Mouse (Mus musculus) heart, embryonic 11.5 days (tissue): ENCODE data around the gene Tesk2. TPM values are rescaled to one million over a fixed set of nuclear protein-coding genes. Genes with fewer than 3 reads are reported as not detected.
"Not testable (repeated sequence)": the region's sequence is repeated elsewhere in the genome, so short reads cannot be mapped to it uniquely, and the experiment has no call there.

Experiments
- ATAC-seq: fragments of 200-750 bp; cut with Nextera tagmentation; replicated peaks from 2 replicates; pipeline ENCODE4 v1.8.0; 2017; ENCODE audit warnings: moderate library complexity; ENCODE audit not compliant: insufficient number of reproducible peaks, low FRiP score, low TSS enrichment
- H3K27ac ChIP-seq: fragments of 300-500 bp; sonication (generic); 2 replicates; pipeline ENCODE4 v1.5.1; 2014; ENCODE audit warnings: mild to moderate bottlenecking, low read depth, low read length
- H3K27me3 ChIP-seq: fragments of 300-500 bp; sonication (generic); 2 replicates; pipeline ENCODE4 v1.6.1; 2014; ENCODE audit warnings: mild to moderate bottlenecking, low read length, mixed read lengths; ENCODE audit not compliant: control insufficient read depth, insufficient read depth
- H3K36me3 ChIP-seq: fragments of 300-500 bp; sonication (generic); 2 replicates; pipeline ENCODE4 v1.6.1; 2014; ENCODE audit warnings: mild to moderate bottlenecking, low read length, moderate library complexity, mixed read lengths; ENCODE audit not compliant: control insufficient read depth, insufficient read depth
- H3K4me1 ChIP-seq: fragments of 300-500 bp; sonication (generic); 2 replicates; pipeline ENCODE4 v1.6.1; 2014; ENCODE audit warnings: low read length; ENCODE audit not compliant: control insufficient read depth, insufficient read depth
- H3K4me2 ChIP-seq: fragments of 300-500 bp; sonication (generic); 2 replicates; pipeline ENCODE4 v1.6.1; 2014; ENCODE audit warnings: mild to moderate bottlenecking, moderate library complexity
- H3K4me3 ChIP-seq: fragments of 300-500 bp; sonication (generic); 2 replicates; pipeline ENCODE4 v1.5.1; 2014; ENCODE audit warnings: low read depth, low read length
- H3K9ac ChIP-seq: fragments of 300-500 bp; sonication (generic); 2 replicates; pipeline ENCODE4 v1.6.1; 2014; ENCODE audit warnings: mild to moderate bottlenecking, low read depth, low read length, moderate library complexity
- H3K9me3 ChIP-seq: fragments of 300-500 bp; sonication (generic); replicated peaks from 2 replicates; pipeline ENCODE4 v1.6.1; 2016; ENCODE audit warnings: low read length; ENCODE audit not compliant: control insufficient read depth
- WGBS: fragments of 180-500 bp; shearing (Covaris S2); extraction: QIAGEN DNeasy Blood & Tissue Kit; methylation state at CpG from one replicate; pipeline ENCODE4 v1.1.7; 2014; ENCODE audit not compliant: insufficient replicate concordance; 5-methylcytosine and 5-hydroxymethylcytosine counted together
- polyA plus RNA-seq: library from polyadenylated mRNA; unstranded; fragments of >200 nt; fragmentation: Nextera tagmentation; extraction: Ambion mirVana; gene quantifications from 2 replicates; pipeline ENCODE4 v1.2.1, GENCODE M21; 2014

Gene Tesk2
- polyA plus RNA-seq, result 3.2 and 4.6 TPM in 2 replicates

DNA sequence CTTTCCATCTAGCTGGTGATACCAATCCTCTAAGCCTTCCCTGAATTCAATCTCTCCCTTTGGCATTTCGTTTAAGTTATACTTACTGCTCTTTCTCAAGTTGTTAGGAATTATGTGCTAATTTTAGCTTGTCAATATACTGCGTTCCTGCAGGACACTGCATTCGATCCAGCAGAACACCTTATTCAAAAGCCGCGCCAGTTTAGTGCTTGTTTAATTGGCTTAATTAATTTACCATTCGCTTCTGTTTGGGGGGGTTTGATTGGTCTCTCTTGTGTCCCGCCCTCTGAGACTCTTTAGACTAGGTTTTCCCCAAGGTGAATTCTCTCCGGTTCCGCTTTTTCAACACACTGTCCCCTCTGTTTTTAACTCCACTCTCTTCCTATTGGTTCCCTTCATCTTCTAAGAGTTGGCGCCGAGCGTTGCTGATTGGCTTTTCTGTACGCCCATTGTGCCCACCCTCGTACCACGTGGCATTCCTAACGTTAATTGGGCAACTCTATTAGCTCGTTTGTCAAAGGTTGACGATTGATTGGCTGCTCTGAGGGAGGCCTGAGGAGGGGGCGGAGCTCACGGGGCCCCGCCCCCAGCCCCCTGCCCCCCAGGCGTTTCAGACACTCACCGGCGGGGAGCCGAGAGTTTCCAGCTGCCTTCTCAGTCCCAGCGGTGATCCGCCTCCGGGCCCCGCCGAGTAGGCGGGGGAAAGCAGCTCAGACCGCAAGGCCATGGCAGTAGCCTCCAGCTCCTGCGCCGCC lies at the start of gene Tesk2:
Gene Tesk2 (plus strand): TSS at position 606 of the 755 bp plus-strand sequence.
- Histone ChIP-seq H3K9ac (peak within 1 kb of the TSS; percentile 79), H3K27me3 (no peaks in the 10 kb centered on the region), H3K36me3 (no peaks in the 10 kb centered on the region), H3K4me3 (peak within 1 kb of the TSS; percentile 77), H3K9me3 (no peaks in the 10 kb centered on the region), H3K4me1 (peaks cover 5% of the 10 kb centered on the region; the same call in 1 of the 2 replicates), H3K27ac (peak within 1 kb of the TSS; percentile 72; the same call in 1 of the 2 replicates), H3K4me2 (peak within 1 kb of the TSS; percentile 71)
- peak; percentile 98 for ATAC-seq
- under 1% methylated on average over 33 of the region's 34 CpGs for WGBS

- no peak overlapping the region for H3K4me2 ChIP-seq
- WGBS, result 59% methylated on average over 2 of the region's 2 CpGs
- no peaks in the 10 kb centered on the region for H3K36me3 ChIP-seq
- H3K4me3 ChIP-seq, result no peak overlapping the region
- H3K4me1 ChIP-seq, result 0 out of 2 replicates have a peak, but pooled peaks cover 3% of the 10 kb centered on the region
- H3K27me3 ChIP-seq, result no peaks in the 10 kb centered on the region
- H3K9me3 ChIP-seq, result no peaks in the 10 kb centered on the region
- no peak overlapping the region for H3K27ac ChIP-seq
- no peak for ATAC-seq
- no peak overlapping the region for H3K9ac ChIP-seq
Observed at GRCm38 (mm10) chr4:116672785-116673184, 48.0 kb upstream of the Tesk2 start.

DNA sequence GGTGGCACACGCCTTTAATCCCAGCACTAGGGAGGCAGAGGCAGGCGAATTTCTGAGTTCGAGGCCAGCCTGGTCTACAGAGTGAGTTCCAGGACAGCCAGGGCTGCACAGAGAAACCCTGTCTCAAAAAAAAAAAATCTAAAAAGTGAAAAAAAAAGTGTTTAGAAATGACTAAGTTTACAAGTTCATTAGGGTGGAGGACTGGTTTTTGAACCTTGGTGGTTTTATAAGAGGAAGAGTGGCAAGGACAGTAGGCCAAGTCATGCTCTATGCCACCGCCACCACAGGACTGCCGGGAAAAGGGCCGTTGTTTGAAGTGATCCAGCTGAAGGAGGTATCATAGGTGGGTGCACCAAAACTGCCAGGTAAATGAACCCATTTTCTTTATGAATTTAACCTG lies 46.0 kb upstream of the Tesk2 start:
- not testable (repeated sequence) for H3K36me3 ChIP-seq, H3K9ac ChIP-seq, ATAC-seq, H3K27me3 ChIP-seq, H3K4me3 ChIP-seq, H3K4me2 ChIP-seq, H3K4me1 ChIP-seq, H3K27ac ChIP-seq, H3K9me3 ChIP-seq
- WGBS, result 88% methylated on average over 6 of the region's 6 CpGs

GRCm38 (mm10) chr4:116676027-116676426 lies 44.7 kb upstream of the Tesk2 start:
- H3K27ac ChIP-seq, result no peak overlapping the region
- H3K9me3 ChIP-seq, result no peaks in the 10 kb centered on the region
- ATAC-seq, result no peak
- no peak overlapping the region for H3K4me2 ChIP-seq
- 70% methylated on average over 3 of the region's 3 CpGs for WGBS
- no peak overlapping the region for H3K9ac ChIP-seq
- H3K4me3 ChIP-seq, result no peak overlapping the region
- H3K4me1 ChIP-seq, result 0 out of 2 replicates have a peak, but pooled peaks cover 3% of the 10 kb centered on the region
- no peaks in the 10 kb centered on the region for H3K27me3 ChIP-seq
- no peaks in the 10 kb centered on the region for H3K36me3 ChIP-seq

GRCm38 (mm10) chr4:116677808-116678207 lies 42.9 kb upstream of the Tesk2 start:
- 70% methylated on average over 1 of the region's 1 CpGs for WGBS
- no peak for ATAC-seq
- Histone ChIP-seq H3K4me3 (no peak overlapping the region), H3K9me3 (no peaks in the 10 kb centered on the region), H3K36me3 (no peaks in the 10 kb centered on the region), H3K9ac (no peak overlapping the region), H3K4me1 (0 out of 2 replicates have a peak, but pooled peaks cover under 1% of the 10 kb centered on the region), H3K27ac (no peak overlapping the region), H3K4me2 (no peak overlapping the region), H3K27me3 (no peaks in the 10 kb centered on the region)

DNA sequence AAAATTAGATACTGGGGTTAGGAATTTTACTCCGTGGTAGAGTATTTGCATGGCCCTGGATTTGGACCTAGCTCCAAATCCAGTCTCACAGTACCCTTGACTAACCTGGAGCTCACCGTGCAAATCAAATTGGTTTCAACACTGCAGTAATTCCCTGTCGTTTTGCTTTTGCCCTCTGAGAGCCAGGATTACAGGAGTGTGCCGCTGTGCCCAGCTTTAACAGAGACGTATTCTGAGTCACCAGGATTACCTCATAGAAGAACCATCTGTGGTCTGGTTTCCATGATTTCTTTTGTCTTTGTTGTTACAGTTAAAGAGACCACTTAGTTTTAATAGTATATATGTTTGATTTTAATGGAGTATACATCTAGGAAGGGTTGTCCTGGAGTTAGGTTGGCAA lies 41.6 kb upstream of the Tesk2 start:
- H3K36me3 ChIP-seq, result no peaks in the 10 kb centered on the region

GRCm38 (mm10) chr4:116680521-116680920 lies 40.2 kb upstream of the Tesk2 start:
- not testable (repeated sequence) for H3K27ac ChIP-seq, ATAC-seq, H3K9ac ChIP-seq, H3K27me3 ChIP-seq, H3K4me2 ChIP-seq, H3K9me3 ChIP-seq, H3K4me3 ChIP-seq, H3K36me3 ChIP-seq, H3K4me1 ChIP-seq
- WGBS, result 91% methylated on average over 4 of the region's 4 CpGs

More for the DNA sequence above, 41.6 kb upstream of the Tesk2 start:
- Histone ChIP-seq H3K9ac (no peak overlapping the region), H3K9me3 (no peaks in the 10 kb centered on the region), H3K27ac (no peak overlapping the region), H3K4me2 (no peak overlapping the region), H3K4me3 (no peak overlapping the region), H3K4me1 (no peaks in the 10 kb centered on the region), H3K27me3 (no peaks in the 10 kb centered on the region)
- 64% methylated on average over 5 of the region's 5 CpGs for WGBS
- ATAC-seq, result no peak

GRCm38 (mm10) chr4:116683957-116684356 lies 36.8 kb upstream of the Tesk2 start:
- Histone ChIP-seq H3K4me2 (no peak overlapping the region), H3K4me1 (peaks cover 9% of the 10 kb centered on the region), H3K36me3 (peaks cover 5% of the 10 kb centered on the region), H3K27ac (no peak overlapping the region), H3K9me3 (no peaks in the 10 kb centered on the region), H3K9ac (no peak overlapping the region), H3K4me3 (no peak overlapping the region), H3K27me3 (no peaks in the 10 kb centered on the region)
- 59% methylated on average over 4 of the region's 4 CpGs for WGBS
- ATAC-seq, result no peak

DNA sequence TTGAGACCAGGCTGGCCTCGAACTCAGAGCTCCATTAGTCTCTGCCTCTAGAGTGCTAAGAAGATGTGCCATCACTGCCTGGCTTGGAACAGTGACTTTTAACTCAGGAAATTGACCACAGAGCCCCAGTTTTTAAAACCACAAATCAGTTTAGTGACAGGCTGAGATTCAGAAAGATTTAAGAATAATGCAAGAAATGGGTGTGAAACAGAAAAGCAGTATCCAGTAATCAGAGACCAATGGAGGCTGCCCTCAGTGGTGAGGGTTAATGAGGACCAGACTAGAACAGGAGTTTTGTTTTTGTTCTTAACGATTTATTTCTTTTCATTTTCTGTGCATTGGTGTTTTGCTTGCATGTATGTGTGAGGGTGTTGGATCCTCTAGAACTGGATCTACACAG lies 36.1 kb upstream of the Tesk2 start:
- Histone ChIP-seq H3K4me2 (peak overlapping the region; percentile 76), H3K27ac (peak overlapping the region; percentile 92), H3K4me3 (peak overlapping the region; percentile 60), H3K36me3 (peaks cover 11% of the 10 kb centered on the region), H3K9me3 (no peaks in the 10 kb centered on the region), H3K4me1 (peaks cover 9% of the 10 kb centered on the region), H3K9ac (peak overlapping the region; percentile 74), H3K27me3 (no peaks in the 10 kb centered on the region)
- 86% methylated on average over 2 of the region's 2 CpGs for WGBS
- no peak for ATAC-seq
